Mouse (Mus musculus): ENCODE measurements around the gene Lrrc8d. TPM values are rescaled to one million over a fixed set of nuclear protein-coding genes. Genes with fewer than 3 reads are reported as not detected.
"Not testable (repeated sequence)": the region's sequence is repeated elsewhere in the genome, so short reads cannot be mapped to it uniquely, and the experiment has no call there.

The Lrrc8d gene
- polyA plus RNA-seq, 1 experiment from 2014 or later, result 14.1 TPM

DNA sequence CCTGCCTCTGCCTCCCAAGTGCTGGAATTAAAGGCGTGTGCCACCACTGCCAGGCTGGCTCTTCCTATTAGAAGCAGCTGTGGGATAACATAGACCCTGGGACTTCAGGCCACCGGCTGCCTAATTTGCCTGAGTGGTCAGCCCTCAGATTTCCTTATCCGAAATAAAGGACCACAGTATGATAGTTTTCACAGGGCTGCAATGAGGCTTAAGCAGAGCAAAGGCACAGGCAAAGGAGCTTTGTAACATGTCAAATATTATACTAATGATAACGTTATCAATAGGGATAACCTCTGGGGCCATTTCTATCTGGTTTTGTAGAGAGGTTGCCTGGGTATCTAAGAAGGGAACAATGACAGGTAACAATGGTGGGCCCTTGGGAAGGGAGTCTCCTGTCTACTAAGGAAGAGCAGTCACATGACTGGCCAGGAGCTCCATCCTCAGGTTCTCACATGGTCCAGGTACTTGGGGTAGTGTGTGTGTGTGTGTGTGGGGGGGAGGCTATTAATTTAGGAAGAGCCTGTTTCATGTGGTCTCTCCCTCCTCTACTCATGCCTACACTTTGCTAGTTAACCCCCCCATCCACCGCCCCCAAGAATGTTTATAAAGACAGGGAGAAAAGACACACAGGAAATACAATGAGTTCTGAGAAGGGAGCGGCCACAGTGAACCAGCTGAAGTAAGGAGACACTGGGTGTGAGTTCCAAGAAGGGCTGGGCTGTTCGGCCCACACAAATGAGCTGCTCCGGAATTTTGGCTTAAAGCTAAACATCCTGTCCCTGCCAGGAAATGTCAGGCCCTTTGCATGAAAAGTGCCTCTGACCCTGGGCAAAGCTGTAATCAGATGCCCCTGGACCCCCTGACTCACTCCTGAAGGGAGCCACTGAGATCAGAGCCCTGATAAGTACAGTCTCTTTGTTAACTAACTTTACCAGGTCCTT is 159.3 kb downstream of the Lrrc8d start:
- 46% methylated on average over 8 of the region's 8 CpGs for WGBS
- H3K4me1 ChIP-seq, result peaks cover 15% of the 10 kb centered on the region
- H3K27me3 ChIP-seq (replicated peaks), result no peaks in the 10 kb centered on the region
- H3K4me2 ChIP-seq, result no peak overlapping the region
- peak overlapping the region; percentile 45; the same call in 1 of the 2 replicates for H3K27ac ChIP-seq
- no peak overlapping the region for H3K4me3 ChIP-seq (replicated peaks)
- no peaks in the 10 kb centered on the region for H3K9me3 ChIP-seq
- no peaks in the 10 kb centered on the region for H3K36me3 ChIP-seq
- ATAC-seq (ENCODE audit: insufficient read depth, low FRiP score, low read depth), result peak; percentile 42; the same call in 1 of the 2 replicates
- no peak overlapping the region for H3K9ac ChIP-seq

DNA sequence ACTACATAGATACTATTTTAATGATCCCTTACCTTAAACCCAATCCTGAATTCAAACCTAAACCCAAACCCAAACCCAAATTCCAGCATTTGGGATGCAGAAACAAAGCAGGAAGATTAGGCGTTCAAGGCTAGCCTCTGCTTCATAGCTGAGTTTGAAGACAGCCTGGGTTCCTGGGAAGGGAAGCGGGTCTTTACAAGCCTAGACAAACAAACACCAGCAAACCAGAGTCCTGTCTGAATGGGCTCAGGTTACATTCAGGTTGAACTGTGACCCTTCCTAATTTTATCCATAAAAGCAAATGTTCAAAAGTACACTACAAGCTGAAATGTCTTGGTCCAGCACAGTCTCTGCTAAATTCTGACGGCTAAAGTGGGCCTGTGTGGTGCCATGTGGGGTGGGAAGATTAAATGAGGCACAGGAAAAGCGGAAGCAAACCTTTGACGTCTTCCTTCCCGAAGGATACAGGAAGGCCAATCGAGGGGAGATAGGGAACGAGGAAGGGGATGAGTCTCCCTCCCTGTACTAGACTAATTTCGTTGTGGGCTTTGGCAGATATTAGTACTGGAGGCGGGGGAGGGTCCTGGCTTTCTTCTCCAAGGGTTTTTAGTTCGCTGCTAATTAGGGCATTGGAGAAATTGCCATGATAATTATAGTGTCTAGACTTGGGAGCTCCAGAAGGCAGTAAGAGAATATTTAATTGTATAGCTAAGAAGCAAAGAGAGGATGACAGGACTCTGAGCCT is 160.1 kb downstream of the Lrrc8d start:
- Histone ChIP-seq H3K9ac (no peak overlapping the region), H3K36me3 (no peaks in the 10 kb centered on the region), H3K4me1 (peaks cover 15% of the 10 kb centered on the region), H3K4me2 (no peak overlapping the region), H3K9me3 (no peaks in the 10 kb centered on the region), H3K4me3 (replicated peaks) (no peak overlapping the region), H3K27me3 (replicated peaks) (no peaks in the 10 kb centered on the region), H3K27ac (peak overlapping the region; percentile 45; the same call in 1 of the 2 replicates)
- no peak for ATAC-seq (ENCODE audit: insufficient read depth, low FRiP score, low read depth)
- 56% methylated on average over 11 of the region's 11 CpGs for WGBS

DNA sequence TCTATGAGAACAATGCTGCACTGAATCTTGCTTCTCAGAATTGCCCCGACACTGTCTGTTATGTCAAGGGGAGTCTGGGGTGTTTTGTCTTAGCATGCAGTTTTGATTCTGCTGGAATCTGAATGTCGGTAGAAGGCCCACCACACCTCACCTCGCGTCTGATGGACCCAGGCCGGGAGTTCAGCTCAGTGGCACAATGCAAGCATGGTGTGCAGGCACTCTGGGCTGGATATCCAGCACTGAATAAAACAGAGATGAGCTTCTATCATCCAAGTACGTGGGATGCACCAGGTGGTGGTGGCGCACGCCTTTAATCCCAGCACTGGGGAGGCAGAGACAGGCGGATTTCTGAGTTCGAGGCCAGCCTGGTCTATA is 160.7 kb downstream of the Lrrc8d start:
- no peak overlapping the region for H3K9ac ChIP-seq
- no peak overlapping the region for H3K4me2 ChIP-seq
- no peak overlapping the region for H3K27ac ChIP-seq
- H3K36me3 ChIP-seq, result no peaks in the 10 kb centered on the region
- no peaks in the 10 kb centered on the region for H3K9me3 ChIP-seq
- WGBS, result 88% methylated on average over 10 of the region's 10 CpGs
- no peak overlapping the region for H3K4me3 ChIP-seq (replicated peaks)
- peaks cover 15% of the 10 kb centered on the region for H3K4me1 ChIP-seq
- H3K27me3 ChIP-seq (replicated peaks), result no peaks in the 10 kb centered on the region
- ATAC-seq (ENCODE audit: insufficient read depth, low FRiP score, low read depth), result no peak

DNA sequence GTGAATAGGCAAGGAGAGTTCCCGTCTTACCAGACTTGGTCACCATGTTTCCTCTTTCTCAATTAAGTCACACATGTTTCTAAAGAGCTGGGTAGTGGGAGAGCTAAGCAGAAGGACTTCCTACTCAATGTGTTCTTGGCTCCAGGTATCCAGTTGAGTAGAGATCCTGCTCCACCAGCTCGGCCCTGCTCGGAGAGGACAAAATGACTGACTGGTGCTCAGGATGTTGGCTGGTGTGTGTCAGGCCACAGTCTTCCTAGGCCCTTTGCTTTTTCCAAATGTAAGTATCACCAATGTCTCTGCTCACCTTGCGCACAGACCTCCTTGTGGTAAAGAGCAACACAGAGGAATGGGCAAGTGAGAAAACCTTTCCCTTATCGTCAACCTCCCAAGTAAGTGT is 161.8 kb downstream of the Lrrc8d start:
- H3K4me3 ChIP-seq (replicated peaks), result no peak overlapping the region
- no peaks in the 10 kb centered on the region for H3K36me3 ChIP-seq
- no peaks in the 10 kb centered on the region for H3K27me3 ChIP-seq (replicated peaks)
- no peaks in the 10 kb centered on the region for H3K9me3 ChIP-seq
- no peak for ATAC-seq (ENCODE audit: insufficient read depth, low FRiP score, low read depth)
- H3K4me1 ChIP-seq, result peaks cover 15% of the 10 kb centered on the region
- H3K27ac ChIP-seq, result no peak overlapping the region
- no peak overlapping the region for H3K4me2 ChIP-seq
- H3K9ac ChIP-seq, result no peak overlapping the region
- WGBS, result 86% methylated on average over 5 of the region's 5 CpGs

DNA sequence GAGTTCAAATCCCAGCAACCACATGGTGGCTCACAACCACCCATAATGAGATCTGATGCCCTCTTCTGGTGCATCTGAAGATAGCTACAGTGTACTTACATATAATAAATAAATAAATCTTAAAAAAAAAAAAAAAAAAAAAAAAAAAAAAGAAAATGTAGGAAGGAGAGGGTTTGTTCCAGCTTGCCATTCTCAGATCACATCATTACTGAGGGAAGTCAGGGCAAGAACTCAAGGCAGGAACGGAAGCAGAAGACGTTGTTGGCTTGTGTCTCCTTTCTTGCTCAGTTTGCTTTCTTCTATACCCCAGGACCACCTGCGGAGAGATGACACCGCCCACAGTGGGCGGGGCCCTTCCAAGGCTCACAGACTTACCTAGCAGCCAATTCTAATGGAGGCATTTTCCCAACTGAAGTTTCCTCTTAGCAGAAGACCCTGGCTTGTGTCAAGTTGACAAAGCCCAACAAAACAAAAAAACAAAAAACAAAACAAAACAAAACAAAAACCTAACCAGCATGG is 165.4 kb downstream of the Lrrc8d start:
- WGBS, result 57% methylated on average over 5 of the region's 5 CpGs
- not testable (repeated sequence) for H3K9me3 ChIP-seq; H3K27ac ChIP-seq; ATAC-seq (ENCODE audit: insufficient read depth, low FRiP score, low read depth); H3K4me1 ChIP-seq; H3K4me2 ChIP-seq; H3K36me3 ChIP-seq; H3K9ac ChIP-seq; H3K27me3 ChIP-seq (replicated peaks); H3K4me3 ChIP-seq (replicated peaks)

DNA sequence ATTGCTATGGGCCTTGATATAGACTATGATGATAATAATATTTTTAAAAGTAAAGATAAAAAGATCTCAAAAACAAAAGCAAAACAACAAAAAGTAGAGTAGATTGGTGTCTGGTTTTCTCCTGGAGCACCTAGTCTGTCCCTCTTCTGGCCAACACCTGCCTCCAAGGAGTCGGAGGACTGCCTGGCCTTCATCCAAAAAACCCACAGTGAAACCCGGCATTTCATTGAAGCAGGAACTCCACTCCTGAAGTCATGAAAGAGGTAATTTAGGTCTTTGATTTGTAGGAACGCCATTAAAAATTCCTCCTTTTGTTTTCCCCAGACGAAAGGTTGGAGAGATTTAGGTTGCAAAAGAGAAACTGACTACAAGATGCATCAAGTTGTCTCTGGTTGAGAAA is 167.7 kb downstream of the Lrrc8d start:
- Histone ChIP-seq H3K36me3 (no peaks in the 10 kb centered on the region), H3K27me3 (replicated peaks) (no peaks in the 10 kb centered on the region), H3K4me3 (replicated peaks) (no peak overlapping the region), H3K9ac (no peak overlapping the region), H3K27ac (no peak overlapping the region), H3K4me2 (no peak overlapping the region), H3K9me3 (no peaks in the 10 kb centered on the region), H3K4me1 (no peaks in the 10 kb centered on the region)
- WGBS, result 52% methylated on average over 4 of the region's 4 CpGs
- no peak for ATAC-seq (ENCODE audit: insufficient read depth, low FRiP score, low read depth)

DNA sequence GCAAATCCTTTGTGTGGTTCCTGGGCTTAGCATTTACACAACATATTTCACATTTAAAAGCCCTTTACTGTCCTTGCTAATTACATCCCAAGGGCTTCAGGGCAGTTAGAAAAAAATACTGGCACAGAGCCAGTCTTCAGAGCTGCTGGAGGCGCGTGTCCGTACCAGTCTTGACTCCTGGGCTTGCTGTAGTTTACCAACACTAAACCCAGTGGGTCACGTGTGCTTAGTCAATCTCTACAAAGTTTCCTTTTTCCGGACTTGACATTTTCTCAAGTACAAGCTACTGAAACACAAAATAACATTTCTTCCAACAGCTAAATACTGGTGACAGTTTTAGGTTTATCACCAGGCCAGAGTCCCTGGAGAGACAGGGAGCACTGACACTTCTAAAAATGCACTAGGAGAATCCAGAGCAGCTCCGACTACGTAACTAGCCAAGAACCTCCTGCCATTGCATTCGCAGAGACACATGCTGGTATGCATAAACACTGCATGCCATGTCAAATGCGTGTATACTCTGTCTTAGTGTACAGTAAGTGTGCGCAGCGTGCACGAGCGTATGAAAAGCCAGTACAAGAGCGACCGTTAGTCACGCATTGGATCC is 168.2 kb downstream of the Lrrc8d start:
- no peak for ATAC-seq (ENCODE audit: insufficient read depth, low FRiP score, low read depth)
- Histone ChIP-seq H3K4me2 (no peak overlapping the region), H3K36me3 (no peaks in the 10 kb centered on the region), H3K27me3 (replicated peaks) (no peaks in the 10 kb centered on the region), H3K4me1 (no peaks in the 10 kb centered on the region), H3K4me3 (replicated peaks) (no peak overlapping the region), H3K9me3 (no peaks in the 10 kb centered on the region), H3K27ac (no peak overlapping the region), H3K9ac (no peak overlapping the region)
- 63% methylated on average over 16 of the region's 16 CpGs for WGBS

DNA sequence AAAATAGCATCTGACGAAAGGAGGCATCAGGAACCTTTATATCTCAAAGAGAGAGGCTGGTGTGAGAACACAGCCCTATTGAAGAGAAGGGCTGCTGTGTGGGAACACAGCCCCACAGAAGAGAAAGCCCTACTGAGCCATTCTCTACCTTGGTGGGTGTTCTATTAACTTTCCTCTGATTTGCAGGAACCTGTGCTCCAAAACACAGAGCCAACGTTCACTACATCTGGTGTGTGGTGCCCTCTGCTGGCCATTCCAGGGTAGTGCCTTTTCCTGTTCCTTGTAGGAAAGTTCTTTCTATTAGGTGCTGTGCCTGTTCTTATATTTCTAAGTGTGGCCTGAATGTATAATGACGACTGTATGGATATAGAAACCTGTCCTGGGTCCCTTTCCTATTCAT is 168.8 kb downstream of the Lrrc8d start:
- H3K4me2 ChIP-seq, result no peak overlapping the region
- ATAC-seq (ENCODE audit: insufficient read depth, low FRiP score, low read depth), result no peak
- H3K27me3 ChIP-seq (replicated peaks), result no peaks in the 10 kb centered on the region
- no peaks in the 10 kb centered on the region for H3K9me3 ChIP-seq
- 26% methylated on average over 3 of the region's 3 CpGs for WGBS
- H3K4me1 ChIP-seq, result no peaks in the 10 kb centered on the region
- no peak overlapping the region for H3K4me3 ChIP-seq (replicated peaks)
- no peaks in the 10 kb centered on the region for H3K36me3 ChIP-seq
- H3K27ac ChIP-seq, result no peak overlapping the region
- H3K9ac ChIP-seq, result no peak overlapping the region

DNA sequence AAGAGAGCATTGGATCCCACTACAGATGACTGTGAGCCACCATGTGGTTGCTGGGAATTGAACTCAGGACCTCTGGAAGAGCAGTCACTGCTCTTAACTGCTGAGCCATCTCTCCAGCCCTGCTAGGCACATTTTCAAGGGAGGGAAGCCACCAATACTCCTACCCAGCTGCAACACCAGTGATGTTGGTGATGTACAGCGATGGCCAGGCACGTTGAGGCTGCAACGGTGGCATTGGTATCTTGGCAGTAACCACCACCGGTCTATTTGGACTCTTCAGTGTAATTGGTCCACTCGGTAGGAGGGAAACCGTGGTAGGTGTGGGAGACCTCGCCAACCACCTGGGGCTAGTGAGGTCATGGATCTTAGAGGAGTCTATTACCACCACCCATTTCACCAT is 170.0 kb downstream of the Lrrc8d start:
- H3K27me3 ChIP-seq (replicated peaks), result no peaks in the 10 kb centered on the region
- no peaks in the 10 kb centered on the region for H3K9me3 ChIP-seq
- WGBS, result 78% methylated on average over 7 of the region's 7 CpGs
- H3K9ac ChIP-seq, result no peak overlapping the region
- no peaks in the 10 kb centered on the region for H3K36me3 ChIP-seq
- H3K4me3 ChIP-seq (replicated peaks), result no peak overlapping the region
- H3K27ac ChIP-seq, result no peak overlapping the region
- H3K4me1 ChIP-seq, result no peaks in the 10 kb centered on the region
- H3K4me2 ChIP-seq, result no peak overlapping the region
- no peak for ATAC-seq (ENCODE audit: insufficient read depth, low FRiP score, low read depth)

DNA sequence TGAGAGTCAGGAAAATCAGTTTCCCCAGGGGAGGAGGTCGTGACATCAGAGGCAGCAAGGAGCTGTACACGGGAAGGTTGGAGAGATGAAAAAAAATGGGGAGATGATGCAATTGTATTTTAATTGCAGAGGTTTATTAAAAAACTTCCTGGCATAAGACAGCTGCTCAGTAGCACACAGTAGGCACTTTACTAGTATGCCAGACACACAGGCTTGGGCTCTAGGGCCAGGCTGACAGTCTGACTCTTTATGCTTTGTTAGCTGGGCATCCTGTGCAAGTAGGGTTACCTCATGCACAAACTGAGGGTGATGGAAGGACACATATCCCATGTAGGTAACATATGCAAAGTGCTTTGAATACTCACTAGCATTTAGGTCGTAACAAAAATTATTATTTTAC is 171.4 kb downstream of the Lrrc8d start:
- Histone ChIP-seq H3K27ac (no peak overlapping the region), H3K9me3 (no peaks in the 10 kb centered on the region), H3K36me3 (no peaks in the 10 kb centered on the region), H3K4me3 (replicated peaks) (no peak overlapping the region), H3K4me1 (0 out of 2 replicates have a peak, but pooled peaks cover 3% of the 10 kb centered on the region), H3K4me2 (no peak overlapping the region), H3K9ac (no peak overlapping the region), H3K27me3 (replicated peaks) (no peaks in the 10 kb centered on the region)
- no peak for ATAC-seq (ENCODE audit: insufficient read depth, low FRiP score, low read depth)
- 68% methylated on average over 3 of the region's 3 CpGs for WGBS

DNA sequence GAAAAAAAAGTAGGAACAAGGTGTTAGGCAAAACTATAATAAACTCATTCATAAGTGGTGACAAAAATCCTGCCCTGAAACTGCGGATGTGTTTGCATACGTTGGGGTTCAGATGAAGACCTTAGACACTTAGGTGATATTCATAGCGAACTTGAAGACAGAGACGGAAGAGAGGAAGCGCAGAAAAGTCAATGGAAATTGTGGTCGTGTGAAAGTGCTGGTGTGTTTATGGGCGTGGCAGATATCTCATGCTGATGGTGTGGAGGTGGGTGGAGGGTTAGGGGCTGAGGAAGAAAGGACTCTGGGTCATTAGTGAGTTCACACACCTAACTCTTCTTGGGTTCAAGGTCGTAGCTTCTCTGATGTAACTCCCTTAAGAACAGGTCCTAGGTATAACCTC is 172.4 kb downstream of the Lrrc8d start:
- H3K9ac ChIP-seq, result no peak overlapping the region
- no peak overlapping the region for H3K4me2 ChIP-seq
- no peak overlapping the region for H3K27ac ChIP-seq
- H3K36me3 ChIP-seq, result no peaks in the 10 kb centered on the region
- no peak for ATAC-seq (ENCODE audit: insufficient read depth, low FRiP score, low read depth)
- no peak overlapping the region for H3K4me3 ChIP-seq (replicated peaks)
- H3K9me3 ChIP-seq, result no peaks in the 10 kb centered on the region
- H3K27me3 ChIP-seq (replicated peaks), result no peaks in the 10 kb centered on the region
- 72% methylated on average over 8 of the region's 8 CpGs for WGBS
- H3K4me1 ChIP-seq, result 0 out of 2 replicates have a peak, but pooled peaks cover 3% of the 10 kb centered on the region

DNA sequence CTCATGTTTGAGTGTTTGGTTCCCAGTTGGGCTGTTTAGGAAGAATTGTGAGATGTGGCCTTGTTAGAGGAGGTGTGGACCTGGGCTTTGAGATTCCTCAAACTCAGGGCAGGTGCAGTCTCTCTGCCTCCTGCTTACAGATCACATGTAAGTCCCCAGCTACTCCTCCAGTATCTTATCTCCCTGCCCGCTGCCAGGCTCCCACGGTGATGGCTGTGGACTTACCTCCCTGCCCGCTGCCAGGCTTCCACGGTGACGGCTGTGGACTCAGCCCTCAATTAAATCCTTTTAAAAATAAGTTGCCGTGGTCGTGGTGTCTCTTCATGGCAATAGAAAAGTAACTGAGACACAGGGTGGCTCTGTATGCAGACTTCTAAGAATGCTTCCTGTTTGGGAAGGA is 173.1 kb downstream of the Lrrc8d start:
- no peaks in the 10 kb centered on the region for H3K9me3 ChIP-seq
- H3K4me3 ChIP-seq (replicated peaks), result no peak overlapping the region
- no peaks in the 10 kb centered on the region for H3K36me3 ChIP-seq
- ATAC-seq (ENCODE audit: insufficient read depth, low FRiP score, low read depth), result no peak
- 64% methylated on average over 7 of the region's 7 CpGs for WGBS
- no peaks in the 10 kb centered on the region for H3K27me3 ChIP-seq (replicated peaks)
- no peak overlapping the region for H3K9ac ChIP-seq
- H3K4me2 ChIP-seq, result no peak overlapping the region
- H3K27ac ChIP-seq, result no peak overlapping the region
- H3K4me1 ChIP-seq, result peaks cover 5% of the 10 kb centered on the region; the same call in 1 of the 2 replicates

All from stomach, embryonic 15.5 days (tissue).